Mouse (Mus musculus) urinary bladder, postnatal 4 days (tissue): ENCODE results near the gene Tagln2.

Experiments used
- DNase-seq, 2 experiments: peaks; one replicate each; pipeline ENCODE4 v3.0.0; 2021 to 2022; ENCODE audit warnings: low spot score in 2 of 2

Gene Tagln2

DNA sequence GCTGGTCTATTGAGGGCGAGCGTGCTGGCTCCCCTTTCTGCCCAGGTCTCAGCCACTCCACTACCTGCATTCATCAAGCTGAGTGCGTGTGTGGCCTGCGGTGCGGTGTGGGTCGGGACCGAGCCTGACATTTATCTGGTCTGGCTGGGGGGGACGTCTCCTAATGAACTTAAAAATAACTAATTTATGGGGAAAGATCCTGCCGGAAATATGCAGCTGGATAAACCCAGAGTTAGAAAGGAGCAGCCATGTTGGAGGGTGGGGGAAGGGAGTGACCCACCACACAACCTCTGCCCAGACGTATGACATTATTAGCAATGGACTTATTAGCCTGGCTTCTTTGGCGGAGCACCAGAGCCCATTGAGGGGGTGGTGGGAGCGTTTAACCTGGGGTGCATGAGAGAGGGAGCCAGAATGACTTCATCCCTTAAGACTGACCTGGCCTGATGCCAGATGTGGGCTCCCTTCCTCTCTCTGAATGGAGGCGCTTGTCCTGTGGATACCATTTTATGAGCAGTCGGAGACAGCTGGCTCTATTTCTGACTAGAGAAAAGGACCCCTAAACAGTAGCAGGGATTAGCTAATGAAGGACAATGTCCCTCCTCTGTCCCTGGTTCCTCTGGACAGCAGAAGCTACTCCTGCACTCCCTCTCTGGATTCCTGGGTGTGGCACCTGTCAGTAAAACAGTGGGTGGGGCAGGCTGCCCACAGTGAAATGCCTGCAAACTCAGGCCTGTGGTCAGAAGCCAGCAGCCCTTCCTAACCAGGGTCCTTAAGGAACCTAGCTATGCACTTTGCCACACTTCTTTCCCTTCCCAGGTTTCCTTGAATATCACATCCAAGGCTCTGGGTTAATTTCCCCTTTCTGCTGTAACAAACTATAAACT, 3.5 kb downstream of the Tagln2 start:
- peak in 1 of 2 experiments; percentile 77 for DNase-seq

DNA sequence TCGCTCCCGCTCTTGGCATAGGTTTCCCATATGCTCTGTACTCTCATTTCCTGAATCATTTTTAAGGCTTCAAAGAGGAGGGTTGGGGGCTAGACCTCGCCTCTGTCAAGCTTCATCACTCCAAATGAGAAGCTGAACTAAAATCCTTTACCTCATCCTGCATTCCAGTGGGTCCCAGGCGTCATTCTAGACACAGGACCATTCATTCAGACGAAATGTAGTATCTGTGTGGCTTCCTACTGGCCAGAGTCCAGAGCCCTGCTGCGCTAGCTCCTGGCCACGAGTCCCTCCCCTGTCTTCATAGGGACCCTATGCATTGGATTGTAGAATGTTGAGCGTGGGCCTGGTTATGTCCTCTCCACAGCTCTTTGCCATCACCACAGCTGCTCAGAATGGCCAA, 4.9 kb downstream of the Tagln2 start:
- no peak for DNase-seq

GRCm38 (mm10) chr1:172507001-172507400, 7.2 kb downstream of the Tagln2 start:
- no peak for DNase-seq

DNA sequence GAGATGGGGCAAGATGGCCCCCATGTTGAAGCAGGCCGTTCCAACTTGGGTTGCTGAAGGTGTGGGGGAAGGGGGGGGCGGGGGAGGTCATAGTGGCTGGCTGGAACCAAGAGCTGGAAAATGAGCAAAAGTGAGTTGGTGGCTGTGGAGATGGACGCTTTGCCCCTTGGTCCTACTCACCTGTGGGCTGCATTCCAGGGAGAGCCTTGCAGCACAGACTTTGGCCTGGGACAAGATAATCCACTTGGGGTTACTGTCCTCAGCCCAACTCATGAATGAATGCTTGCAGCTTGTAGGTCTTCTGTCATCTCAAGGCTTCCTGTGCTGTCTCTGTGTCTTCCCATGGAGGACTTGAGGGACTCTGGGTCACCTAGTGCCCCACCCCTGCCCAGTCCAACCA, 7.9 kb downstream of the Tagln2 start:
- no peak for DNase-seq

GRCm38 (mm10) chr1:172508172-172508571, 8.3 kb downstream of the Tagln2 start:
- DNase-seq, result no peak

GRCm38 (mm10) chr1:172509235-172509634, 9.4 kb downstream of the Tagln2 start:
- no peak for DNase-seq

DNA sequence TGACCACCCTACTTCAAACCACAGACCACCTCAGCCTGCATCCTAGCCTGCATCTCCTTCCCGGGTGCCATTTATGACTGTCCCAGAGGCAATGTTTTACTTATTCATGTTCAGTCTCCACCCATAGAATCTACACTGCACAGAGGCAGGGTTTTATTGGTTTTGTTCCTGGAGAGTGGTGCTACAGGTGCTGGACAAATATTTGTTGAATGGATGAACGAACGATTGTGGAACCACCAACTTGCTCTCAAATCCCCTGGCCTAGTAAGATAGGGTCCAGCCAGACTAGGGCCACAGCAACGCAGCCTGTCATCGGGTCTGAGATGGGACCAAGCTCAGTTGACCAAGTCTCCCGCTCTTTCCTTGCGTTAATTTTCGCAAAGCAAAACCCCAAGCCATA, 10.1 kb downstream of the Tagln2 start:
- DNase-seq, result no peak

DNA sequence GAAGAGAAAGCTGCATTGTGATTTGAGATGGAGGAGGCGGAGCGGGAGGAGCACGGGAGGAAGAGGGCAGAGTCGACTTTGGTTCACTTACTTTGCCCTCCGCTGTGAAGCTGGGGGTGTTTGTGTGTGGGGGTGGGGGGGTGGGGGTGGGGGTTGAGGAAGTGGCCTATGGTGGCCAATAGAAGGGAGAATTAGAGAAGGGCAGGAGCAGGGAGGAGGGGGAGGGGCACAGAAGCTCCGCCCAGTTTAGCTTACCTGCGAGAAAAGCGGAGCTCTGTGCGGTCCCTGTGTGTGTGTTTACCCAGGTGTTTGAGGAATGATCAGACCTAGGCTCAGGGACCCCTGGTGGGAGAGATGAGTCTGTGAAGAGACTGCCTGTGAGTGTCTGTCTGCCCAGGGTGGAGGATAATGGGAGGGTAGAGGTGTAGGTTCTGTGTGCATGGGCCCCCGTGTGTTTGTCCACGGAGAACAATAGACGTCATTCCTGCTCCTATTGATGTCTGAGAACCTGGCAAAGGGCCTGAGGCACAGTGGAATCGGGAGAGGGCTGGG, 10.7 kb downstream of the Tagln2 start:
- no peak for DNase-seq

- DNase-seq, result peak in 1 of 2 experiments; percentile 61
Observed at GRCm38 (mm10) chr1:172512962-172513361, 13.1 kb downstream of the Tagln2 start.

DNA sequence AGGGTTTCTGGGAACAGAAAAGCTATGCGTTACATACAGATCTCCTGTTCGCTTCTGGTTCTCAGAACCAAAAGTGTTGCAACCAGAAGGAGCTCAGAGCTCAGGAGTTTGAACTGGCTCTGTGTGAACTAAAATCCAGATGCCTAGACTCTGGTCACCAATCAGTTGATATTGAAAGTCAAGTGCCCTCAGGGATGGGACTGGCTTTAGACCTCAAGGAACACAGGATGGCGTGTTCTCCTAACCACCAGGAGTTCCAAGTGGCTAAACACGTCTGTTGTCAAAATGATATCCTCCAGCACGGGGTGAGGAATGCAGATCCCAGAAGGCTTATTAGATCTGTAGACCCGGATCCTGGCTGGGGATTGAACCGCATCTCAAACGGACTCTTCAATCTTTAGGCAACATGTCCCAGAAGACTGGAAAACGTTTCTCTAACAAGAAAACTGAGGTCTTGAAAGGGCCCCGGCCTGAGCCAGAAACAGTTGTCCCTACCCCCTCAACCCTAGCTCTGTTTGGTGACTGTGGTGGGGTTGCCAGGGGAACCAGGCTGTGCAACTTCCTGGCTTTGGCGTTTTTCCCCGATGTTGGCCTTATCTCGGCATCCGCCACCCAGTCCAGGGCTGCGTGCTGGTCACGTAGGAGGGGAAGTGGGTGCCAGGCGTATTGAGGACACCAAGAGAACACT, 13.8 kb downstream of the Tagln2 start:
- no peak for DNase-seq

DNA sequence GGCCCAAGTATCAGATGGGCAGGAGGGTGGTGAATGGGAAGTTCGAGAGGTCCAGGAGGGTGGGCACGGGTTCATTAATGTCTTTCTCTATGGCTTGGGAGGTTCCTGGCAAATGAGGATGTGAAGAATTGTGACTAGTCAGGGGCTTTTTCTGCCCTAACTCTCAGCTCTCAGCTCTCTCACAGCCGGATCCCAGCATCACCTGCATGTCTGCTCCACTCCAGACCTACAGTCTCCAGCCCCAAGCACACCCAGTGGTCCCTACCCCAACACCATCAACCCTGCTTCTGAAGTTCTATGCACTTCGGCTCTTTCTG, 14.3 kb downstream of the Tagln2 start:
- DNase-seq, result no peak

DNA sequence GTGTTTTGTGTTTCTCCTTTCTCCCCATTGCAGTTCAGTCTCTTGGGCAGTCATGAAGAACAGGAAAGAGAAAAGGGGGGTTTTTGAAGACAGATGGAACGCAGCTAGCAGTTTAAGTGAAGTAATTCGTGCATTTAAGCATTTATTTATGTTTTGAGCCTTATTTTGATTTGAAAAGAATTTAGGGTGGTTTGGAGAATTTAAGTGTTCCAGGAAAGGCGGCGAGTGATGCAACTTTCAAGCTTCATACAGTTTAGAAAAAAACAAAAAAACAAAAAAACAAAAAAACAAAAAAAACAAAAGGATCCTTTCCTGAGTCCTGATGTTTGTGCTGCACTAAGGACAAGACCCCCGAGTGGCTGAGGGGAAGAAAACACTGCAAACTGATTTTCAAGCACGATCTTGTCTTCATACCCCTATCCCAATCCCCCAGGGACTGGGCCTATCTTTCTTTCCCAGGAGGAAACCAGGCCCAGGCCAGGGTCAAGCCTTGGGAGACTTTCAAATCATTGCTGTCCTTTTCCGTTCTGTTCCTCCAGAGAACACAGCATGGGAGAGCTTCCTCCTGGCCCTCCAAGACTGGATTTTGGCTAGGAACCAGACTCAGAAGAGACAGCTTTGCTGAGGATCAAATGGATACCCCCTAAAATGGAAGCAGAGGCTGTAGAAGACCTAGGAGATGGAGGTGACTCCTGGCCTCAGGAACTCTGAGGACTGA, 14.9 kb downstream of the Tagln2 start:
- DNase-seq, result no peak

GRCm38 (mm10) chr1:172515396-172515795, 15.5 kb downstream of the Tagln2 start:
- DNase-seq, result no peak

GRCm38 (mm10) chr1:172518013-172518412, 18.2 kb downstream of the Tagln2 start:
- no peak for DNase-seq

GRCm38 (mm10) chr1:172519644-172520043, 19.8 kb downstream of the Tagln2 start:
- no peak for DNase-seq

GRCm38 (mm10) chr1:172520576-172521440, 21.0 kb downstream of the Tagln2 start, which contains the start of gene Cfap45:
TSS of gene Cfap45 (plus strand) at chr1:172520801.
- peak; percentile 76 to 82 for DNase-seq

GRCm38 (mm10) chr1:172522524-172522923, 22.7 kb downstream of the Tagln2 start:
- DNase-seq, result no peak

GRCm38 (mm10) chr1:172523699-172524101, 23.9 kb downstream of the Tagln2 start:
- no peak for DNase-seq

DNA sequence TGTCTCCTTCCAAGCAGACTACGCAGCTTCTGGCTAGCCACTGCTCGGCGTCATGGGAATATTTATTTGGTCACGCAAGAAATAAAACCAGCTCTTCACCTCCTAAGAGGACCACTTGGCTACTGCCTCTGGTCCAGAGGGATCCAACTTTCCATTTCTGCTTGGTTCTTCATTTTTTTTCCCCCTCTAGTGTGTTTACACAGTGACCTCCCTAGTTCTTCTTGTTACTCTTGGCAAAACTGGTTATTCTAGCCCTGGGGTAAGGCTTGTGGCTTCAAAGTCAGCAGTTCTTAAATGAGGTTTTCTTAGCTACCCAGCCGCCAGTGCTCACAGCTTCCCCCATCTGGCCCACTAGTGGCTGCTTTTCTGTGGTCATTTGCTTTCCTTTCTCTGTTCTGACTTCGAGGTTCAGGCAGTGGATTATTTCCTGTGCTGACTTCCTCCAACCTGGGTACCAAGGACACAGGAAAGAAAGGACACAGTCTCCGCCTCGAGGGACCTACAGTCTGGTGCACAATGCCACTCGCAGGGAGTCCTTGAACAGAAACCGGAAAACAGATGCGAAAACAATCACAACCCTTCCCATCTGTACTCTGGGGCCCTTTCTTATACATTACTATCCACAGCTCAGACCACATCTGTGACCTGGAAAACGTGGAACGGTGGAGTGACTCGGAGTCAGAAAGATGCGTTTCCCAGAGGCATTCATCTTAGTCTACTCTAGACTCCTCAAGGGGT, 25.3 kb downstream of the Tagln2 start:
- no peak for DNase-seq

GRCm38 (mm10) chr1:172525971-172526370, 26.1 kb downstream of the Tagln2 start:
- no peak for DNase-seq
